Mouse (Mus musculus) ovary, postnatal 36 days (tissue): ENCODE measurements around the gene Olfr843.

Experiments
- DNase-seq: peaks from one replicate; pipeline ENCODE4 v3.0.0; 2022; ENCODE audit warnings: low spot score, mixed read lengths

Gene Olfr843

DNA sequence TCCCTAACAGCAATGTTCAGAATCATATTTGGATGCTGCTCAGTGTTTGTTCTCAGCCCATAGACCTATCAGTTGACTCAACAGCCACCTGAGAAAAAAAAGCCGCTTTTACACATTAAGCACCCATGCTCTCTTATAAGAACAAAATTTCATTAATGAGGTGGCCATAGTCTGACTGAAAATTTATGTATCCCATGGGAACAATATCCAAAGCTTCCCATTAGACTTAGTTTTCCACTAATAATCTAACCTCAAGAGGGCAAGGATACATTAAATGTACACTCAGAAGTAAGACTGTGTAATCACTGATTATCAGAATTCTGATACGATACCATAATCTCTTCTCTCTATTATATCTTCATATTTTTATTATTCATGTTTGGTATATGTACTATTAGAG, at the start of gene Olfr843:
Gene Olfr843 (minus strand): TSS at position 101 of the 400 bp plus-strand sequence.
- DNase-seq = no peak
